Mouse (Mus musculus) cerebellum, adult 2 months (tissue): ENCODE measurements at regions not wholly inside any gene's neighbourhood (a gene's known extent, or its start where the extent isn't known, plus 50 kb on each side); places are given as distances from the start of the nearest gene placed in this dataset.

Experiments
- CTCF ChIP-seq: fragments of 200-500 bp; IDR thresholded peaks from 2 replicates; pipeline ENCODE4 v1.5.1; 2011; ENCODE audit warnings: low read depth, mild to moderate bottlenecking, control low read depth, low read length, moderate library complexity, borderline replicate concordance; ENCODE audit not compliant: insufficient read depth
- POLR2A ChIP-seq: fragments of 200-500 bp; IDR thresholded peaks from 2 replicates; pipeline ENCODE4 v1.6.1; 2011; ENCODE audit warnings: low read length, control low read depth, borderline replicate concordance; ENCODE audit not compliant: insufficient read depth

GRCm38 (mm10) chr10:19117071-19117605 lies 101.7 kb upstream of the Tnfaip3 start:
- no peak for TF ChIP-seq POLR2A
- TF ChIP-seq CTCF: no peak
